Mouse (Mus musculus): ENCODE data around the gene Slc1a3.
A peak's percentile ranks its signal among the peaks of the same experiment; 100 is the strongest.

The Slc1a3 gene

GRCm38 (mm10) chr15:8659483-8659971 is 51.0 kb downstream of the Slc1a3 start:
- DNase-seq (ENCODE audit: low spot score in 2 of 2), result peak; percentile 36 to 65

GRCm38 (mm10) chr15:8658086-8658980 is 52.2 kb downstream of the Slc1a3 start:
- DNase-seq (ENCODE audit: low spot score in 2 of 2), result no peak

DNA sequence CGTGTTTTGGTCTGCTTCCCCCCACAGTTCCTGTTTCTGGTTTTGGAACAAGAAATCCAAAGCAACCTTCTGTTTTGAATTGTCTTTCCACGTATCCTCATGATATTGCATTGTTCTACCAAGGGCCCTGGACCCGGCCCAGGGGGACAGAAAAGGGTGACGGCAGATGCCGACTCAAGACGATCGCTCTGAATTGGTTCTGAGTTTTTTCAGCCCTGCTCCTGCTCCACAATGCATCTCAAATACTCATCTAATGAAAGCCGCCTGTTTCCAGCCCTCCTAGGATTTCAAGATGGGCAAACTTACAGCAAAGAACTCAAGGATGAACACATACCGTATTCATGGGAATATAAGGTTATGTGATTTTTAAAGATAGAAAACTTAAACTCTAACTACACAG is 55.3 kb downstream of the Slc1a3 start:
- no peak for DNase-seq (ENCODE audit: low spot score in 2 of 2)

DNA sequence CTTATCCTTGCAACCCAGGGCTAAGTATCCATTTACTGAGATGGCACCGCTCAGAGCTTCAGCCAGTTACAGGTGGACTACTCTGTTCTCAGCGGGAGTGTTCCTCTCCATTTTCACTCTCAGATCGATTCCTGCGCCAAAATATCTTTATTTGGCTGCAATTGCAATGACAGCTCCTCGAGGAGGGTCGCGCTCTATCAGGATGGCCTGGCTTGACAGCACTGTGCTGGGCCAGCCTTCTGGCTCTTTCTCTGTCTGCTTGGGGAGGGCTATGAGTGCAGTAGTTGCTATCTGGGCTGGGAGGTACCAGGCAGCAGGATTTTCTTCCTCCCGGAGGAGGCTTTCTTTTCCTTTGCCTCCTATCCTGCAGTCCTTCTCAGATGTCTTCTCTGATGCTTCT is 57.9 kb downstream of the Slc1a3 start:
- DNase-seq (ENCODE audit: low spot score in 2 of 2), result no peak

DNA sequence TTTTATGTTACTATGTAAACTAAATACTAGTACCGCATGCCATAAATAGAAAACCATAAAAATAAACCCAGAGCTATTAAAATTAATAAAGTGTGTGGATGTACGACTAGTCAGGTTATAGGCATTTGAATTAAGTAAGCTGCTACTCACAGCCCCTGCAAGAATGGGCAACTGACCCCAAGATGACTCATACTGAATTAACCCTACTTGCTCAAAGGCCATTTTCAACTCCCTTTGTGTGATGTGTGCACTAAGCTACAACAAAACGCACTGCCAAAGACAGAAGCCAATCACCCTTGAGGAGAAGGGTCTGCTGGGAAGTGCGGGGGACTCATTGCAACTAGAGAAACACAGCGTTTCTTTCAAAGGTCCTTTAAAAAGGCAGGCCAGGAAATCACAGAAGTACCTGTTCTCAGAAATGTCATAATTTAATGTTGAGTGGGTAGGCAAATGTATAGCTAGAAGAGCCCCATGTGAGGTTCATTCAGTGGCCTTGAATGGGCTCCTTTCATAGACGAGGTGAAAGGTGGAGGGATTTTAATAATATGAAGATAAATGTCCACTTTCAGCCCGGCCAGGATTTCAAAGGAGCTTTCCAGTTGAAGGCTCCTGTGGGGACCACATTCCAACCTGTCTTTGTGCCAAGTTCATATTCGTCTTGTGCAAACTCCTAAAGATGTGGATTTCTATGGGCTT is 66.4 kb downstream of the Slc1a3 start:
- DNase-seq (ENCODE audit: low spot score in 2 of 2), result no peak

DNA sequence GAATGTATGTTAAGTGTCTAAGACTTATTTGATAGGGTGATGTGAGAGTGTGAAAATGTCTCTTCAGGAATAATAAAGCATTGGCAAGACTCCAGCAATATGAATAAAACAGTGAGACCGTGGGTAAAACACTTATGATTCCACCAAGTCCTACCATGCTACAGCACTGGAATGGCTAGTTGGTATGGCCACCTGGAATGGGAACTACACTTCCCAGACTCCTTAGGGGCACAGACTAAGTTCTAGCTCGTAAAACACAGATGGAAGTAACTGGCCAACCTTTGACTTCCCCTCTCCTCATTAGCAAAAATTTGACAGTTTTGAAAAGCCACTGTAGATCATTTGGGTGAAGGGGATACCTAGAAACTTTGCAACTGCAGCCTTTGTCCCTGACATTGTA is 70.7 kb downstream of the Slc1a3 start:
- no peak for DNase-seq (ENCODE audit: low spot score in 2 of 2)

GRCm38 (mm10) chr15:8638568-8639325 is 71.8 kb downstream of the Slc1a3 start:
- no peak for DNase-seq (ENCODE audit: low spot score in 2 of 2)

GRCm38 (mm10) chr15:8637283-8637682 is 73.3 kb downstream of the Slc1a3 start:
- DNase-seq (ENCODE audit: low spot score in 2 of 2), result no peak

GRCm38 (mm10) chr15:8635974-8636373 is 74.6 kb downstream of the Slc1a3 start:
- DNase-seq (ENCODE audit: low spot score in 2 of 2), result no peak

DNA sequence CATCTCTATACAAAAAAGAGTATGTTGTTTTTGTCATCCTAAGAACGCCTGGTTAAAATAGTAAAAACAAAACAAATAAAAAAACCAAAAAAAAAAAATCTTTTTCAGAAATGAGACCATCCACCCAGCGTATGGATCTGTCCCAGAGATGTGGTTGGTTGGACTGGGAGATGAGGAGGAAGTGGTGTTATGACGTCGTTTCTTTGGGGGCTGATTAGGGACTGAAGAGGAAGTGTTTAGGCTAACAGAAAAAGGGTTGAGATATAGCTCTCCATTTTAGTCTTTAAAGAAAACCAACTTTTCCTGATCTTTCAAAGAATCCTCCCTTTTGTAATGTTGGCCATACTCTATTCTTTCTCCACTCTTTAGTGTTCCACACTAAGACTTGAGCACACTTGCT is 75.8 kb downstream of the Slc1a3 start:
- DNase-seq (ENCODE audit: low spot score in 2 of 2), result no peak

DNA sequence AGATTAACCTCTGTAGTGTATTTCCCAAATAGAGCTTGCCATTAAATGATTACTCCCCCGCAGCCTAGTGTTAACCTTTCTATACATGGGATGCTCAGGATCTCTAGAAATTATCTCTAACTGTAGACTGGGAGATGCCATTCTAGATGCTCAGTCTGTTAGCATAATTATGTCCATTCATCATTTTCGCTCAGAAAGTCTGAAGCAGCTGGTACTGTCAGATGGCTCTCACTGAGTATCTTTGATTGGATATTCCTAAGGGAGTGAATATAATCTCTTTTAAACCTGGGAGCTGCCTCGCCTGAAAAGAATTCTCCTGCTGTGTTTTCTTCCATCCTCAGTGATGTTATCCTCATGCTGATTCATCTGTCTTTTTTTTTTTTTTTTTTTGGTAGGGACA is 76.2 kb downstream of the Slc1a3 start:
- DNase-seq (ENCODE audit: low spot score in 2 of 2), result no peak

DNA sequence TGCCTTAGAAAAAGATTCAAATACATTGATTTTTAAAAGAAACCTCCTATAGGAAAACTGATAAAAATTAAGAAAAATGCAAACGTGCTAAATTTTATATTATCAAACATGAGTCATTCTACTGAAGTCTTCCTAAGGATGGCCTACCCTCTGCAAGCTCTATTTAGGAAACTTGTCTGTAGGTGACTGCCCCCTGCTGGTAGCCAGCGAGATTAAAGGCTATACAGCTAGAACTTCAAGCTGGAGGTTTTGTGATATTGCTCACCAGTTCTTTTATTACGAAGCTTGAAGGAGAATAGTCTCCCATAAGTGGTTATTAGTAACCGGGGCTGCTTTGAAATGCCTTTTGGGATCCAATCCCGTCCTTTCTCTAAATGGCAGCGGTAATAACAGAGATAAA is 77.2 kb downstream of the Slc1a3 start:
- peak; percentile 25 to 39 for DNase-seq (ENCODE audit: low spot score in 2 of 2)

GRCm38 (mm10) chr15:8632361-8632760 is 78.2 kb downstream of the Slc1a3 start:
- peak in 1 of 2 experiments; percentile 27 for DNase-seq (ENCODE audit: low spot score in 2 of 2)

DNA sequence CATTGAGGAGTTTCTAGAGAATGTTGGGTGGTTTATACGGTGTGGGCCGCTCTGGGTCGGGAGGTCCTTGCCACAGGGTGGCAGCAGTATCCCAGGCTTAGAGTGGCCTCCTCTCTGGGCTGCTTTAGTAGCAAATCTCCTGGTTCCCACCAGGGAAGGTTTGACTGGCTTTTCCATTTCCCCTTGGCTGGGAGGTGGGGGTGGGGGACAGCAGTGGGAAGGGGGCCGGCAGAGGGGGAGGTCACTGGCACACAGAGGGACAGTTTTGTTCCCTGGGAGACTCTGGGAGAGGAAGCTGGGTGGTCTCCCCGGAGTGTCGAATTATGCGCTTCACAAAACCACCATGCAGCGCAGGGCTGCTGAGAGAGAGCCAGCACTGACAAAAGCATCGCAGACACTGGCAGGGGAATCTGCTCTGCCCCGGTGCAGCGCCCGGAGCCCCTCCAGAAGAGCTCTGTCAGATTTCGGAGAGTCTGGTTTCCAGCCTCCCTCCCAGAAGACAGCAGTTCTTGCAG is 81.2 kb downstream of the Slc1a3 start:
- peak; percentile 65 to 82 for DNase-seq (ENCODE audit: low spot score in 2 of 2)

GRCm38 (mm10) chr15:8628150-8628549 is 82.4 kb downstream of the Slc1a3 start:
- DNase-seq (ENCODE audit: low spot score in 2 of 2), result no peak

- peak; percentile 42 to 73 for DNase-seq (ENCODE audit: low spot score in 2 of 2)
Observed at GRCm38 (mm10) chr15:8627097-8627537, 83.4 kb downstream of the Slc1a3 start.

- DNase-seq (ENCODE audit: low spot score in 2 of 2), result peak; percentile 26 to 58
Observed at GRCm38 (mm10) chr15:8625370-8625769, 85.2 kb downstream of the Slc1a3 start.

DNA sequence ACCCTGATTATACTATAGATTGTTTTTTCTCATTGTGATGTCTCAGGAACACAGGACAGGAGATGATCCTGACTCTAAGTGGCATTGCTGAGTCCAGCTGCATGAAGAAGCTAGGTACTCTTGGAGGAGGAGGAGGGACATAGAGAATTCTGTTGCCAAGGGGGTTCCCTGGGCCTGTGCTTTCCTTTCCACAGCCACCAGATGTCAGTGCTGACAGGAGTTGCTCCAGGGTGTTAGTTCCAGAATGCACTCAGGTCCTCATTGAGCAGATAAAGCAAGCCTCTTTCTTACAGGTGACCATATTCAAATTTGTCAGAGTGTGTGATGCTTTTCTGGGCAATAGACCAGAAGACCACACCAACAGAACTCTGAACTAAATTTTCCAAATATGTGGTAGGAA is 86.7 kb downstream of the Slc1a3 start:
- no peak for DNase-seq (ENCODE audit: low spot score in 2 of 2)

DNA sequence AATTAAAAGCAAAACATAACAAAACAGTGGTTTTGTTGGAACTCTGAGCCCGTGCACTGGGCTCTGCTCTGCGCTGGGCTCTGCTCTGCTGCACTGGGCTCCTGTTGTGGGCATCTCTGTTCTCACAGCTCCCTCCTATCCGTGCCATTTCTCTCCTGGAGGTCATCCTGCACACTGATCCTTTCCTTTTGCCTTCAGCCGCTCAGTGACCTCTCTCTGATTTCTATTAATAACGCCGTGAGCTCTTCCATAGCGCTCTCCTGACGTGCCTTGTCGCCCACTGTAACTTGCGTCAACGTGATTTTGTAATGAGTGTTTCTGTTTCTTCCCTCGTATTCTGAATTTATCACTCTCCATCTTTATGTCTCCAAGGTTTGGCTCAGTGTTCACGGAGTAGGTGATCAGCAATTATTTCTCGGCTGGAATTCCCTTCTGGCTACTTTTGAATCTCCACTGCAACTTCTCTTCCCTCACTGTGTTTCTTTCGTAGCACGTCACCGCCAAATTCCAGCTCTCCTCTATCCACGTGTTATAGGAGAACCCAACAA is 91.0 kb downstream of the Slc1a3 start:
- no peak for DNase-seq (ENCODE audit: low spot score in 2 of 2)

- DNase-seq (ENCODE audit: low spot score in 2 of 2), result no peak
Observed at GRCm38 (mm10) chr15:8616290-8616689, 94.3 kb downstream of the Slc1a3 start.

- DNase-seq (ENCODE audit: low spot score in 2 of 2), result no peak
Observed at GRCm38 (mm10) chr15:8615511-8616224, 94.9 kb downstream of the Slc1a3 start.
